Mouse (Mus musculus): Measurements from ENCODE around the gene Nlgn1.

DNA sequence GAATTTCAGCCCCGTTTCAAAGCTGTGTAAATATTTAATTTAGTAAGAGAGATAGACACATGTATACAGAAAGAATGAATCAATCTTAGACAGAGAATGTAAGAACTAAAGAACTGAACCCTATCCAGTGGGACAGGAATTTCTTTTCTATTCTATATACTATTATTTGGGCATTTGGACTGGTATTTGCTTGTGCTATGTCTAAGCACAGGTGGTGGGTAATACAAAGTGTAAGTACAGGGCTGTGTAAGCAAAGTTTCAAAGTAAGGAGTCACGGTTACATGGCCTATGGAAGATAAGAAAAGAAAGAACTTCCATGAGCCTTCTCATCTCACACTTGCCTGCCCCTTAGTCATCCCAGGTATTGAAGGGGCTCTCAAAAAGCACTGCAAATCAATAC lies 624.9 kb downstream of the Nlgn1 start:
- TF ChIP-seq CTCF (IDR thresholded peaks at IDR 0.05) (no peak), POLR2A (IDR thresholded peaks at IDR 0.05; ENCODE audit: insufficient read depth, low read depth, low read length) (no peak), EP300 (IDR thresholded peaks at IDR 0.05; ENCODE audit: insufficient read depth, low read depth, low read length) (no peak)
